Mouse (Mus musculus) forelimb bud, embryonic 11.5 days (tissue): Measurements from ENCODE around the gene Chrm5.
"Not testable (repeated sequence)": the region's sequence is repeated elsewhere in the genome, so short reads cannot be mapped to it uniquely, and the experiment has no call there.

ENCODE experiments used
- DNase-seq: peaks from one replicate; pipeline ENCODE4 v3.0.0-alpha.2; 2012; ENCODE audit warnings: low read depth, low spot score

The Chrm5 gene

GRCm38 (mm10) chr2:112481564-112481963, 995 bp upstream of the Chrm5 start:
- DNase-seq = peak; percentile 71

DNA sequence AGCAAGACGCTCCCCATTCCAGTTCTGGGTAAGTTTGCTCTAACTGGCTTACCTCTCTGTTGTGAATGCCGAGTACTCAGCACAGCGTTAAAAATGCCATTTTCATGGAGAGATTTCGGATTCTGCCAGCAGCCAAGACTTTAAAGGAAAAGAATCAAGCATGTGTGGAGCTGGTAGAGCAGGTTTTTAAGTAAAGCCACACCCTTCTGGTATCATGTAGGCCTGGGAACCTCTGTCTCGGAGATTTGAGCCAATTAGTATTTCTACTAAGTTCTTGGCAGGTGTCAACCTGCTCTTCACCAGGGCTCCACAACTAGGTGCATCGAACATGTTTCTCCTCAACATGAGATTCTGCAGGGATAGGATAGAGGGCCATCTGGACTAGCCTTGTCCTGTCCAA, 4.0 kb downstream of the Chrm5 start:
- DNase-seq = no peak

DNA sequence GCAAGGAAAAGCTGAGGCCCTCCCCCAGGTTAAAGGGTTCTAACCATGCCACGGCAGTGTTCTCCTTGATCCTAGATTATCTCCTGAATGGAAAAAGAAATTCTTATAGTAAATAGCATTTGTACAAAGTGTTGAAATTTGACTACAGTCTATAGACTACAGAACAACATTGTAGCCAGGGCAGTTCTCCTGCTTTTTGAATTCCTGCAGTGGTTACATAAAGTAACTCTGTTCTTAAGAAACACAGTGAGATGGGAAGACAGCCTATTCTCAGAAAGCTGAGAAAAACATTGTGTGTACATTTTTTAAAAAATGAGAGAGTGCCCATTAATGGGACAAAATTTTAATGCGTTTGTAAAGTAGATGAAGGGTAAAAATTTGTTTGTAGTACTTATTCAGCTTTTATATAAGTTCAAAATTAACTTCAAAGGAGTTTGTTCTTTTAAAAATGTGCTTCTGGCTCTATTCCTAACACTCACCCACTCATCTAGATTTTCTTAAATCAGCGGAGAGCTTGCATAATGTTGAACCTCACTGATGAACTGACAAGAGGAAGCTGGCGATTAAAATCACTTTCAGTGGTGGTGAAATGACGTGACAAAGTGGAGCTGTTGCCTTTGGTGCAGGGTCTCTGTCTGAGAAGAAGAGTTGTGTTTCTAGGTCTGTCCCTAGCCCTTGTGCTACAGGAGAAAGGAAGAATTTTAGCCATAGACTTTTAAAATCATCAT, 5.4 kb downstream of the Chrm5 start:
- DNase-seq = no peak

- no peak for DNase-seq
These were observed 8.5 kb downstream of the Chrm5 start for GRCm38 (mm10) chr2:112472076-112472475.

GRCm38 (mm10) chr2:112470961-112471381, 9.6 kb downstream of the Chrm5 start:
- no peak for DNase-seq

DNA sequence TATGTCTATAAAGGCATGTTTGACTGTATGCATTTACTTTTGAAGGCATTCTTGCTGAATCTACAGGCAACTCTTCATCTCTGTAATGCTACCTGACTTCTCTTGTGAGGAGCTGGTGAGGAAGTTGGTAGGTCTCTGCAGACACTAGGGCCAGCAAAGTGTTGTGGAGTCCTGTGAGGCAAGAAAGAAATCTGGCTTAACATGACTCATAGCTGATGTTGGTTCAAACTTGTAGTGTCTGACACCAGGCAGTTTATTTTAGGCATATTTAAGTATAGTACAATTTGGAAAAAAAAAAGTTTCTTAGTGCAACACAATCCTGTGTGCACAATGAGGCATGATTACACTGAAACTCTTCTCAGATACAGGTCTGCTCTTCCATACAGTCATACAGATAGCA, 11.0 kb downstream of the Chrm5 start:
- no peak for DNase-seq

- no peak for DNase-seq
These were observed 20.0 kb downstream of the Chrm5 start for GRCm38 (mm10) chr2:112460557-112460956.

- peak; percentile 90 for DNase-seq
These were observed 25.6 kb downstream of the Chrm5 start, which contains the start of gene Emc7 for GRCm38 (mm10) chr2:112454862-112455564. TSS of gene Emc7 (plus strand) at chr2:112454997.

DNA sequence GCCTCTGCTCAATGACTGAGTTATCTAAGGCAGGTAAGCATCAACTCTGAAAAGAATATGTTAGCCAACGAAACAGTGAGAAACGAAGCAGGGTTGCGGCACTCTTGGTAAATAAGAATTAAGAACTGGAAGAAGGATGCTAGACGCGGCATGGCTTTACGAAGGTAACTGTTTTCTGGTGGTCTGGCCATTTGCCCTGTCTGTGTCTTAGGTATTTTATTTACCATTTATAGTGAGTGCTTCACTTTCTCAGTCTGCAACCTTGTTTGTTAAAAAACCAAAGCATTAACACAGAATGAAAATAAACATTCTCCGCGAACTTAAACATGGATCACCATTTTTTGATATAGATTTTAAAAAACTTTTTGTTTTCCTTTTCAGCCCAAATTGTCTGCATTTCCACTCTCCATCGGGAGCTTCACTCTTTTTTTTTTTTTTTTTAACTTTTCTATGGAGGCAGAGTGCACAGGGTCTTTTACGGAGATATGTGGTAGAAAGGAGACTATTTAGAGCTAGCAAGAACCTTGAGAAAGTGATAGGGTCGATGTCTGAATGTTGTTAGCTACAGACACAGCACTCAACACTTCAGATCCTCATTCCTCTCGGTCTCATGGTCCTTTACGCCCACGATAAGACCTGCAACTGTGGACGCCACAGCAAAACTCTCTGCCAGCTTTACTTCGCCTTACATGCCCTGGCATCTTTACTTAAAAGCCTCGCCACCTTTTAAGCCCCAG, 26.3 kb downstream of the Chrm5 start:
- no peak for DNase-seq

DNA sequence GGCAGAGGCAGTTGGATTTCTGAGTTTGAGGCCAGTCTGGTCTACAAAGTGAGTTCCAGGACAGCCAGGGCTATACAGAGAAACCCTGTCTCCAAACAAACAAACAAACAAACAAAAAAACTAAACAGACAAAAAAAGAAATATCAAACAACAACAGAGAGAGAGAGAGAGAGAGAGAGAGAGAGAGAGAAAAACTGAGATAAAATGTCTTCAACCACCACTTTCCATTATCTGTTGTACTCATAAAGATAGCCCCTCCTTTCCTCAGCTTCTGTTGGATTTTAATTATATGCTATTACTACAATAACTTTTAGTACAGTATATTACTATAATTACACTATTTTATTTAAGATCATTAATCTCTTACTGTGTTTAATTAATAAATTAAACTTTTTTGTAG, 28.1 kb downstream of the Chrm5 start:
- not testable (repeated sequence) for DNase-seq

- DNase-seq = no peak
These were observed 30.8 kb downstream of the Chrm5 start for GRCm38 (mm10) chr2:112449597-112450296.

DNA sequence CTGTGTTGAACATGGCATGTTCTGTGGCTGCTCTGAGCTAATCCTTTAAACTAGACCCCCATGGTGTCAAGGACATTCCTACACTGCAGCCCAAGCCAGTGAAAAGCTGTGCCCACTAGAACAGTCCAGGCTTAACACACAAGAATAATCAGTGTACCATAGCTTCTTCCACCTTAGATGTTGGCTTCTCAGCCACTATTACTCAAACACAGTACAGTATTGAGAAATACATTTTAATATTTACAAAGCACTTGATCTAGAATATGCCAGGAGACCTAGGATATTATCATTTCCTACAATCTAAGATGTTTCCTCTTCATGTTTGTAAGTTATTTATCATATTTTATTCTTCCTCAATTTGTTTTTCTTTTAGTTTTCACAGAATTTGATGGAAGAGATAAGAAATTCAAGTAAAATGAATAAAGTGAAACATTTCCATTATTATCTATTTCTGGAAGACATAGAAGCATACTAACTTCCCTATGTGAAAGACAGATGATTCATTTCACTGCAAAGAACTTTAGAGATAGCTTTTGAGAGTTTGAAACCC, 32.0 kb downstream of the Chrm5 start:
- DNase-seq = no peak

DNA sequence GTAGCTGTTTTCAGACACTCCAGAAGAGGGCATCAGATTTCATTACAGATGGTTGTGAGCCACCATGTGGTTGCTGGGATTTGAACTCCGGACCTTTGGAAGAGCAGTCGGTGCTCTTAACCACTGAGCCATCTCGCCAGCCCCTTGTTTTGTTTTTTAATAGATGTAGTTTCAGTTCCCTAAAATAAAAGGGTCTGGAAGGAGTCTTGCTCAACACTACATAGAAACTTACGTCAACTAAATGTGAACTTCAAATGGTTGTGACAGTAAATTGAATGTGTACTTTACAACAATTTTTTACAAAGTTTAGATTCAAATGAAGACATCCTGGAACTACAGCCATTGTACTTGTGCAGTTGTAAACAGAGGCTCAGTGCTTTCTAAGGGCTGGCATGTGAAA, 32.5 kb downstream of the Chrm5 start:
- not testable (repeated sequence) for DNase-seq

DNA sequence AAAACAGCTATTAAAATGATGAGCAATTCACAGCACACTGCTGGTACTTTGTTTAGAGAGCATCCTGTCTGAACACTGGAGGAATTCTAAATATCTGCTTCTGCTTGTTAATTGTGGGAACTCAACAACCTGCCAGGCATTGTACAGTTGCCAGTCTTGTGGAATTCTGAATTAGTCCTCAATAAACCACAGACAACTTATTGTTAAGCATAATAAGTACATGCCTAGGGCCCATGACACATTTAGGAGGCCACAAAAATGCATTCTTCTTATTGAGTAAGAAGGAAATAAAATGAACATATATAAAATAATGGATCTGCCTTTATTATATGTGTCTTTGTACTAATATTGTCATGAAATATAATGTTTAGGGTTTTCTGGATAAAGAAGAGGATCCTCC, 35.1 kb downstream of the Chrm5 start:
- DNase-seq = no peak

DNA sequence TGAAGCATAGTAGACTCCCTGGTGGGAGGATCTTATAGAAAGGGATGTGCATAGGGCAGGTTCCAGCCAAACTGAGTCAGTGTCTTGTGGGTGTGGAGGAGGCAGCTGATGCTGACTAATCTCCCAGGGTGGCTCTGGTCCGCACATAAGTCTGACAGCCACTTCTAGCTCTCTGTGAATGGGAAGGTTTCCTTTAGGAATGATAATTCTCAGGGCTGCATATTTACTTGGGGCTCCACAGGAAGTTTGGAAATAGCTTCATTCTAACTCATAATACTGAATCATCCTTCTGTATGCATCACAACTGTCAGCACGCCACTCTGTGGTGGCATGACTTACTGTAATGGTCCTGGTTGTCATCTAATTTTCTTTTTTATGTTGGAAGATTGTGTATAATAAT, 37.1 kb downstream of the Chrm5 start:
- DNase-seq = no peak

DNA sequence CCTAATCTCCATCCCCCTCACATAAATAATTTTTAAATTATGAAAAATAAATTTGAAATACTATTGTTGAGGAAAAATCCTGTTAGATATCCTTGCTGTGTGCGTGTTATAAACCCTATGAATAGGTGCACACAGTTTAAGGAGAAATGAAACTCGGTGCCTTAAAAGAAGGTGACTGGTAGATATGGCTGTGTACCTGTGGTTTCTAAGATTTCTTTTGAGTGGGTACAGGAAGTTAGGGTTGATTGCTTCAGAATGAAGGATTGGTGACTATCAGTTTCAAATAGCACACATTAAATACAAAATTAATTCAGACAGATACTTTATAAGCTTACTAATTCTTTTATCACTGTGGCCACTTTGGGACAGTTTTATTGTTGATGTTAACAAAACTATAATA, 43.0 kb downstream of the Chrm5 start:
- DNase-seq = no peak

GRCm38 (mm10) chr2:112436292-112436691, 44.3 kb downstream of the Chrm5 start:
- DNase-seq = no peak

DNA sequence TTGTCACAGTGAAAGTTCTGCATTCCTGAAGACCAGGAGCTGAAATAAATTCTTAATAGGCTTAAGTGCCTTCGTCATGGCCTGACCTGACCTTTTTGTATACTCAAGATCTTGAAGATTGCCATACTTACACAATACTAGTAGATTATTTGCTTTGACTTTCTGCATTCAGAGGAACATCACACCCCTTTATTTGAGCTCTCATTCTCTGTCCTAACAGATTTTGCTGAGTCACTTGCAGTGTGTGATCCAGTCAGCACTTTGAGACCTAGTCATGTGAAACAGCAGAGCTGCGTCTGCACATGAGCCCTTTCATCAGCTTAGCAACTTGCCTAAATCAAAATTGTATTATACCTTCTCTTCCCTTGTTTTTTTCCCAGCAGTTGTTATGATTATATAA, 47.2 kb downstream of the Chrm5 start:
- DNase-seq = no peak

DNA sequence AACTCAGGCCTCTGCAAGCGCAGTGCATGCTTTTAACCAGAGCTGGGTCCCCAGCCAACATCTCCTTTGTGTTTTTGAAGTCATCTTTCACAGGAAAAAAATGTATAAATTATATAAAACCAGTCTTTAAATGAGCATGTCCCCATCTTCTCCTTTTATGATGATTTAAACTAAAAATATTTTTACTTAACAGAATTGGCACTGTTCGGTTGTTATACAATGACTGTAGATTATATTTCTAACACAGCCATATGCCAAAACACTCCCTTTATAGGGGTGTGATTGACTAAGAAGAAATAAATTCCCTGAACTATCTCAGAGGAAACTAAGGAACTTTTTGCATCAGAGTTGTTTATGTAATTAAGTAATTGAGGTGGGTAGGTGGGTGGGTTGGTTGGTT, 48.0 kb downstream of the Chrm5 start:
- DNase-seq = no peak

GRCm38 (mm10) chr2:112430403-112430802, 50.2 kb downstream of the Chrm5 start:
- no peak for DNase-seq

DNA sequence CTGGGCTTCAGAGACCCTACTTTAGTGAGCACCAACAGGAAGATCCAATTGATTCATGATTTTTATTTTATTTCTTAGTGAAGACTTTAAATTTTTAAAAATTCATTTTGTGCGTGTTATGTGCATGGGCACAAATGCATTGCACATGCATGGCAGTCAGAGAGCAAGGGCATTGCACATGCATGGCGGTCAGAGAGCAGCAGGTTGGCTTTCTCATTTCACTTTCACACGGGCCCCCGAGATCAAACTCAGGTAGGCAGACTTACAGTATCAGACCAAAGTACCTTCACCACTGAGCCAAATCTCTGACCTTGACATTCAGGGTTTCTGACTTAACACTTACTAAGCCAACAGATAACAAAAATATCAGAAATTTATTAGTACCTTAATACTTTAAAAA, 50.9 kb downstream of the Chrm5 start:
- DNase-seq = no peak
